Mouse (Mus musculus) urinary bladder, postnatal 36 days (tissue): ENCODE data around the gene Mc3r.

ENCODE experiments used
- DNase-seq, 2 experiments: peaks; one replicate each; pipeline ENCODE4 v3.0.0; 2022; ENCODE audit warnings: low spot score in 2 of 2, mixed read lengths in 1 of 2

The Mc3r gene

DNA sequence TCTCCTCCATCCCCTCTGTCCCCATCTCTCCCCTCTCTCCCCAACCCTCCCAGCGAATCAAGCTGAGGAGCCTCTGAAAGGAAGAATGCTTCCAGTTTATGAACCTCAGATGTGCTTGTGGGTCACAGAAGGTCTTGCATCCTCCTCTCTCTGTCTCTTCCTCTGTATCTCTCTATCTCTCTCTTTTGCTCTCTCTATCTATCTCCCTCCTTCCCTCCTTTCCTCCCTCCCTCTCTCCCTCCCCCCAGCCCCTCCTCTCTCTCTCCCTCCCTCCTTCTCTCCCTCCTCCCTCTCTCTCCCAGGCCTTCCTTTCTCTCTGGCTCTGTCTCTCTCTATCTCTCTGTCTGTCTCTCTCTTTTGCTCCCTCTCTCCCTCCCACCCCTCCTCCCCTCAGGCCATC is 50.2 kb downstream of the Mc3r start:
- DNase-seq, result no peak

DNA sequence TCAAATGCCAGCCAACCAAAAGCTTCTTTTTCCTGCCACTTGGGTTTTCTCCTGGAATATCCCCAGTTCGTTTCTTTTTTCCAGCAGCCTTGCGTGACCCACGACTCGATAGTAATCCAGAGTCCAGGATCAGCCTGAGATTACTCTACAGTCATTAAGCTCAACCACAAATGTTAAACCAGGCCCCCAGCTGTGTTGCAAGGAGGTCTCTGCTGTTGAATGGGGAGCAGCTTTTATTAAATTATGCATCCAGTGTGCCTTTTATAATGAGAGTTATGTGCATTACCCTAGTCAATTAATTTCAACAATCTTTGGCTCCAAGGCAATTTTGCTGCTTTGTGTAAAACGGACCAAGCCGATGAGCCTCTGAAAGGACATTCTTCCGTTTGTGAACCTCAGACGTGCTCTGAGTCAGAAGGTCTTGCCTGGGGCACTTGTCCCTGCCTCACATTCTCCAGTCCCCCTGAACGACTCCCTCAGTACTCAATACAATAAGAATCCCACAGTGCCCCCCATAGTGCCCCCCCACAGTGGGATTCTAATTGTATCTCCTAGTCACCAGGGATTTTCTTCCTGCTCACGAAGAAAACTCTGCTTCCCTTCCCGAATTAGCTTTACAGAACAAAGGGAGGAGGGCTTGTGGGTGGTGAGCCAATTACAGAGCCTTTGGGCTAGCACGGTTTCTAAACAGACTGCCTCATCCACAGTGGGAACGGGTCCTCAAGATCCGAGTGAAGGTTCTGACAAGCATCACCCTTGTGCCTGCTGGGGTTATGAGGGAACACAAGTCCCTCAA is 51.0 kb downstream of the Mc3r start:
- no peak for DNase-seq
